In genomic region chr17:47646683-47647082, GRCm38 (mm10) we compare ENCODE assay signal across 9 mouse cellular contexts. TPM values are rescaled to one million over a fixed set of nuclear protein-coding genes. Genes with fewer than 3 reads are reported as not detected.
DNase-seq lines count a peak whose midpoint lies in the region; ATAC-seq lines count a peak whose summit lies in the region.
"Had no signal": no experiment of that assay in that cellular context is flagged by ENCODE, and none has a peak within 500 bp of the region (broad histone marks: within the 10 kb centered on the region; RNA-seq: fewer than 3 reads in every experiment).

No protein-coding gene starts in this region.

- no peaks in the 10 kb centered on the region for H3K36me3 ChIP-seq in hindbrain, embryonic 10.5 days
- no peaks in the 10 kb centered on the region for H3K36me3 ChIP-seq in hindbrain, embryonic 12.5 days

- H3K9ac ChIP-seq in hindbrain, embryonic 12.5 days = no peak overlapping the region
- H3K9ac ChIP-seq: embryonic facial prominence, embryonic 13.5 days had no signal

- H3K27me3 ChIP-seq in hindbrain, embryonic 10.5 days (ENCODE audit: insufficient read depth, poor library complexity, severe bottlenecking) = no peaks in the 10 kb centered on the region
- H3K27me3 ChIP-seq in hindbrain, embryonic 12.5 days = no peaks in the 10 kb centered on the region
- H3K27me3 ChIP-seq: embryonic facial prominence, embryonic 13.5 days had no signal

- WGBS in hindbrain, embryonic 10.5 days = 72% methylated on average over 1 of the region's 1 CpGs
- WGBS in hindbrain, embryonic 12.5 days = 80% methylated on average over 1 of the region's 1 CpGs

- peak; percentile 72 for DNase-seq in hindbrain, embryonic 10.5 days (ENCODE audit: low spot score)
- DNase-seq in Muller cell, postnatal 12 days (ENCODE audit: inconsistent ontology term) = peak; percentile 70
- peak; percentile 41 to 81 for DNase-seq in cerebellum, postnatal 14 days
- DNase-seq in gastrocnemius, postnatal 4 days (ENCODE audit: low spot score in 2 of 2) = peak; percentile 35 to 60
- DNase-seq in layer of hippocampus, postnatal 25 days (ENCODE audit: extremely low spot score in 1 of 2, low spot score in 1 of 2) = peak; percentile 27 to 47
- peak; percentile 11 to 43 for DNase-seq in thymus, adult 18-20 months

- H3K4me3 ChIP-seq in hindbrain, embryonic 10.5 days = no peak overlapping the region
- no peak overlapping the region for H3K4me3 ChIP-seq in hindbrain, embryonic 12.5 days
- H3K4me3 ChIP-seq: embryonic facial prominence, embryonic 13.5 days had no signal

- no peak overlapping the region for H3K27ac ChIP-seq in hindbrain, embryonic 10.5 days
- no peak overlapping the region for H3K27ac ChIP-seq in hindbrain, embryonic 12.5 days
- H3K27ac ChIP-seq: embryonic facial prominence, embryonic 13.5 days had no signal

- ATAC-seq in hindbrain, embryonic 12.5 days (ENCODE audit: low FRiP score) = no peak
- peak; percentile 100 for ATAC-seq in megakaryocyte progenitor cell, adult 5-6 weeks (replicated peaks; ENCODE audit: poor library complexity)

- no peaks in the 10 kb centered on the region for H3K9me3 ChIP-seq in hindbrain, embryonic 10.5 days
- no peaks in the 10 kb centered on the region for H3K9me3 ChIP-seq in hindbrain, embryonic 12.5 days (replicated peaks)
- H3K9me3 ChIP-seq: embryonic facial prominence, embryonic 13.5 days had no signal

- H3K4me1 ChIP-seq in hindbrain, embryonic 10.5 days (replicated peaks) = peaks cover 26% of the 10 kb centered on the region
- peaks cover 3% of the 10 kb centered on the region; the same call in 1 of the 2 replicates for H3K4me1 ChIP-seq in hindbrain, embryonic 12.5 days
- H3K4me1 ChIP-seq: embryonic facial prominence, embryonic 13.5 days had no signal

- no peak overlapping the region for H3K4me2 ChIP-seq in hindbrain, embryonic 12.5 days (replicated peaks)
- H3K4me2 ChIP-seq: embryonic facial prominence, embryonic 13.5 days had no signal

RNA-seq across cellular contexts. Expression of gene Usp49, which starts 16.2 kb away (rescaled TPM):
- 6.7 and 8.4 TPM in 2 replicates for polyA plus RNA-seq in hindbrain, embryonic 10.5 days (2016; fragmentation: Nextera tagmentation; extraction: Ambion mirVana)
- 10.5 and 12.3 TPM in 2 replicates for polyA plus RNA-seq in hindbrain, embryonic 12.5 days (2016; fragmentation: Nextera tagmentation; extraction: Ambion mirVana)
- total RNA-seq in gastrocnemius, postnatal 4 days (2021) = 1 to 10 TPM; 8.1 to 9.5 TPM
- 10 to 100 TPM in 1 of 2 experiments, 1 to 10 TPM in 1; 9.7 to 14.7 TPM for total RNA-seq in layer of hippocampus, postnatal 25 days (2021)
- total RNA-seq in megakaryocyte progenitor cell, adult 5-6 weeks (2015) = 4.8 and 5.9 TPM in 2 replicates
- 4.5 and 6.4 TPM in 2 replicates for total RNA-seq in megakaryocyte progenitor cell, adult 5-6 weeks (2017)

RNA-seq across cellular contexts. Expression of gene Gm20517, which starts 35.3 kb away (rescaled TPM):
- 1.9 and 2.1 TPM in 2 replicates for polyA plus RNA-seq in hindbrain, embryonic 10.5 days (2016; fragmentation: Nextera tagmentation; extraction: Ambion mirVana)
- polyA plus RNA-seq in hindbrain, embryonic 12.5 days (2016; fragmentation: Nextera tagmentation; extraction: Ambion mirVana) = 2.5 and 3.9 TPM in 2 replicates
- 1 to 10 TPM; 2.6 to 4.0 TPM for total RNA-seq in gastrocnemius, postnatal 4 days (2021)
- total RNA-seq in layer of hippocampus, postnatal 25 days (2021) = 1 to 10 TPM; 5.2 to 5.5 TPM
- total RNA-seq in megakaryocyte progenitor cell, adult 5-6 weeks (2015) = 0.56 and 2.2 TPM in 2 replicates
- total RNA-seq in megakaryocyte progenitor cell, adult 5-6 weeks (2017) = 3.4 and 3.6 TPM in 2 replicates

RNA-seq across cellular contexts. Expression of gene Med20, which starts 35.3 kb away (rescaled TPM):
- 41.2 and 45.9 TPM in 2 replicates for polyA plus RNA-seq in hindbrain, embryonic 10.5 days (2016; fragmentation: Nextera tagmentation; extraction: Ambion mirVana)
- polyA plus RNA-seq in hindbrain, embryonic 12.5 days (2016; fragmentation: Nextera tagmentation; extraction: Ambion mirVana) = 38.8 and 39.0 TPM in 2 replicates
- 10 to 100 TPM; 21.7 to 26.1 TPM for total RNA-seq in gastrocnemius, postnatal 4 days (2021)
- 10 to 100 TPM; 28.7 to 29.8 TPM for total RNA-seq in layer of hippocampus, postnatal 25 days (2021)
- 20.4 and 23.8 TPM in 2 replicates for total RNA-seq in megakaryocyte progenitor cell, adult 5-6 weeks (2015)
- 37.7 and 40.7 TPM in 2 replicates for total RNA-seq in megakaryocyte progenitor cell, adult 5-6 weeks (2017)

RNA-seq across cellular contexts. Expression of gene Bysl, which starts 35.4 kb away (rescaled TPM):
- 39.0 and 40.6 TPM in 2 replicates for polyA plus RNA-seq in hindbrain, embryonic 10.5 days (2016; fragmentation: Nextera tagmentation; extraction: Ambion mirVana)
- polyA plus RNA-seq in hindbrain, embryonic 12.5 days (2016; fragmentation: Nextera tagmentation; extraction: Ambion mirVana) = 31.8 and 32.0 TPM in 2 replicates
- total RNA-seq in gastrocnemius, postnatal 4 days (2021) = 10 to 100 TPM; 15.3 to 15.7 TPM
- 10 to 100 TPM; 18.4 to 19.1 TPM for total RNA-seq in layer of hippocampus, postnatal 25 days (2021)
- total RNA-seq in megakaryocyte progenitor cell, adult 5-6 weeks (2015) = 9.8 and 11.6 TPM in 2 replicates
- total RNA-seq in megakaryocyte progenitor cell, adult 5-6 weeks (2017) = 15.4 and 16.0 TPM in 2 replicates

RNA-seq across cellular contexts. Expression of gene Tomm6, which starts 41.5 kb away (rescaled TPM):
- 369 and 408 TPM in 2 replicates for polyA plus RNA-seq in hindbrain, embryonic 10.5 days (2016; fragmentation: Nextera tagmentation; extraction: Ambion mirVana)
- 320 and 339 TPM in 2 replicates for polyA plus RNA-seq in hindbrain, embryonic 12.5 days (2016; fragmentation: Nextera tagmentation; extraction: Ambion mirVana)
- total RNA-seq in gastrocnemius, postnatal 4 days (2021) = 100 to 1,000 TPM; 161 TPM
- 100 to 1,000 TPM; 207 to 228 TPM for total RNA-seq in layer of hippocampus, postnatal 25 days (2021)
- total RNA-seq in megakaryocyte progenitor cell, adult 5-6 weeks (2015) = 194 and 226 TPM in 2 replicates
- total RNA-seq in megakaryocyte progenitor cell, adult 5-6 weeks (2017) = 49.9 and 72.6 TPM in 2 replicates
